Mouse (Mus musculus) kidney, postnatal 0 days (tissue): ENCODE data around the gene Nxpe4. TPM values are rescaled to one million over a fixed set of nuclear protein-coding genes. Genes with fewer than 3 reads are reported as not detected.

Experiments
- ATAC-seq: fragments of 200-750 bp; cut with Nextera tagmentation; replicated peaks from 2 replicates; pipeline ENCODE4 v1.8.0; 2017; ENCODE audit warnings: low read depth, moderate number of reproducible peaks, moderate TSS enrichment, moderate library complexity; ENCODE audit not compliant: low FRiP score
- DNase-seq: peaks from one replicate; pipeline ENCODE4 v3.0.0-alpha.2; 2016; ENCODE audit warnings: low spot score
- H3K27ac ChIP-seq: fragments of 300-500 bp; sonication (generic); 2 replicates; pipeline ENCODE4 v1.5.1; 2014; ENCODE audit warnings: mild to moderate bottlenecking
- H3K27me3 ChIP-seq: fragments of 300-500 bp; sonication (generic); 2 replicates; pipeline ENCODE4 v1.6.1; 2014; ENCODE audit warnings: low read length, mixed read lengths; ENCODE audit not compliant: insufficient read depth
- H3K36me3 ChIP-seq: fragments of 300-500 bp; sonication (generic); 2 replicates; pipeline ENCODE4 v1.6.1; 2014; ENCODE audit warnings: low read length, mixed read lengths; ENCODE audit not compliant: insufficient read depth
- H3K4me1 ChIP-seq: fragments of 300-500 bp; sonication (generic); replicated peaks from 2 replicates; pipeline ENCODE4 v1.6.1; 2014; ENCODE audit warnings: antibody characterized with exemption, low read length, mixed read lengths; ENCODE audit not compliant: insufficient read depth
- H3K4me2 ChIP-seq: fragments of 300-500 bp; sonication (generic); 2 replicates; pipeline ENCODE4 v1.6.1; 2014; ENCODE audit warnings: mild to moderate bottlenecking, low read length, moderate library complexity, mixed read lengths
- H3K4me3 ChIP-seq: fragments of 300-500 bp; sonication (generic); replicated peaks from 2 replicates; pipeline ENCODE4 v1.5.1; 2014; ENCODE audit warnings: low read depth, low read length
- H3K9ac ChIP-seq: fragments of 300-500 bp; sonication (generic); 2 replicates; pipeline ENCODE4 v1.6.1; 2014; ENCODE audit warnings: low read depth, low read length
- H3K9me3 ChIP-seq: fragments of 300-500 bp; sonication (generic); replicated peaks from 2 replicates; pipeline ENCODE4 v1.6.1; 2016; ENCODE audit warnings: low read length, inconsistent platforms, mixed read lengths
- CTCF ChIP-seq: IDR thresholded peaks from 2 replicates; pipeline ENCODE4 v1.5.1; 2016; ENCODE audit warnings: antibody characterized with exemption, low read depth, mild to moderate bottlenecking, moderate library complexity
- WGBS: fragments of 180-500 bp; shearing (Covaris S2); extraction: QIAGEN DNeasy Blood & Tissue Kit; methylation state at CpG from one replicate; pipeline ENCODE4 v1.1.7; 2014; 5-methylcytosine and 5-hydroxymethylcytosine counted together
- polyA plus RNA-seq: library from polyadenylated mRNA; unstranded; fragments of >200 nt; fragmentation: Nextera tagmentation; extraction: Ambion mirVana; gene quantifications from 2 replicates; pipeline ENCODE4 v1.2.1, GENCODE M21; 2015

Gene Nxpe4
- polyA plus RNA-seq, 1 experiment from 2014 or later: 8.9 TPM

- DNase-seq: peak; percentile 15
- H3K9ac ChIP-seq: no peak overlapping the region
- H3K27ac ChIP-seq: no peak overlapping the region
- H3K4me1 ChIP-seq: no peaks in the 10 kb centered on the region
- no peak for ATAC-seq
- H3K4me2 ChIP-seq: no peak overlapping the region
- no peaks in the 10 kb centered on the region for H3K36me3 ChIP-seq
- H3K27me3 ChIP-seq: no peaks in the 10 kb centered on the region
- 59% methylated on average over 10 of the region's 10 CpGs for WGBS
- no peak for TF ChIP-seq CTCF
- H3K9me3 ChIP-seq: no peaks in the 10 kb centered on the region
- H3K4me3 ChIP-seq: no peak overlapping the region
Observed at GRCm38 (mm10) chr9:48340708-48341380, 179.0 kb downstream of the Nxpe4 start.

- no peak overlapping the region for H3K9ac ChIP-seq
- TF ChIP-seq CTCF: no peak
- no peak overlapping the region for H3K4me2 ChIP-seq
Observed at GRCm38 (mm10) chr9:48345456-48345855, 183.6 kb downstream of the Nxpe4 start.

DNA sequence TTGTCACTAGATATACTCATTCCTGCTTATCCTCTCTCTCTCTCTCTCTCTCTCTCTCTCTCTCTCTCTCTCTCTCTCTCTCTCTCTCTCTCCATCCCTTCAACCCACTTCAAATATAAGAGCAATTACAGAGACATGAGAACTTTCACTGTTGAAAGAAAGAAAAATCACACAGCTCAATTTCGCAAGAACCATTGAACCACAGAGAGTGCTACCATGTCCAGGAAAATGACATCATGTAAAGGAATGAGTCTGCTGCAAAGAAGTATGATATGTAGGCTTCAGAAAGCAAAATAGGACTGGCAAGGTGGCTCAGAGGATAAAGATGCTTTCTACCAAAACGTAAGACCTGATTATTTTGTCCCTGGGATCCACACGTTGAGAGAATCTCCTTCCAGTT, 184.0 kb downstream of the Nxpe4 start:
- no peaks in the 10 kb centered on the region for H3K4me1 ChIP-seq
- H3K36me3 ChIP-seq: no peaks in the 10 kb centered on the region
- H3K9ac ChIP-seq: no peak overlapping the region
- no peak overlapping the region for H3K4me2 ChIP-seq
- no peaks in the 10 kb centered on the region for H3K9me3 ChIP-seq
- H3K4me3 ChIP-seq: no peak overlapping the region
- ATAC-seq (no peak), DNase-seq (no peak)
- H3K27ac ChIP-seq: no peak overlapping the region
- H3K27me3 ChIP-seq: no peaks in the 10 kb centered on the region
- TF ChIP-seq CTCF: no peak
- 94% methylated on average over 3 of the region's 3 CpGs for WGBS

More at GRCm38 (mm10) chr9:48345456-48345855, 183.6 kb downstream of the Nxpe4 start:
- H3K27ac ChIP-seq: no peak overlapping the region
- H3K4me3 ChIP-seq: no peak overlapping the region
- no peaks in the 10 kb centered on the region for H3K4me1 ChIP-seq
- no peak for ATAC-seq
- DNase-seq: no peak
- WGBS: 76% methylated on average over 9 of the region's 9 CpGs
- no peaks in the 10 kb centered on the region for H3K36me3 ChIP-seq
- no peaks in the 10 kb centered on the region for H3K27me3 ChIP-seq
- H3K9me3 ChIP-seq: no peaks in the 10 kb centered on the region

- 44% methylated on average over 2 of the region's 2 CpGs for WGBS
- ATAC-seq (no peak), DNase-seq (peak; percentile 56)
Observed at GRCm38 (mm10) chr9:48353148-48353698, 191.4 kb downstream of the Nxpe4 start, which contains the start of gene Nxpe2. Gene Nxpe2, minus strand, starts transcription at chr9:48353454.

DNA sequence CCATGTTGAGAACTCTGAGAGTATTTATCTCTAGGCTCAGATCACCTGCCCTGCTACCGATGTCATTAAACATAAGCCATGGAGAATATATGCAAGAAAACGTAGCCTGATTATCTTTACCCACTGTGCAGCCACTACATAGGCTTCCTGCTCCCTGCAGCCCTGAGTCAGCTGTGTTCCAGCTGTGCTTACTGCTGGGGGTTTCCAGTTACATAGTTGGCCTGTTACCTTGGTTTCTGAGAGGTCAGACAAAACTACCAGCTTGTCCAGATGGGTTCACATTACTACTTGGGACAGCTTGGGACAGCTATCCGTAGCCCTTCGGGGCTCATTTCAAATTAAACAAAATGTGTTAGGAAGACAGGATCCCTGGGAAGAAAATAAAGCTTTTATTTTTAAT, 192.3 kb downstream of the Nxpe4 start:
- TF ChIP-seq CTCF: no peak
- peak overlapping the region; percentile 76; the same call in 1 of the 2 replicates for H3K27ac ChIP-seq
- no peak overlapping the region for H3K4me3 ChIP-seq
- 56% methylated on average over 4 of the region's 4 CpGs for WGBS
- H3K9ac ChIP-seq: no peak overlapping the region
- no peak for ATAC-seq
- no peaks in the 10 kb centered on the region for H3K36me3 ChIP-seq
- DNase-seq: peak; percentile 37
- H3K4me1 ChIP-seq: no peaks in the 10 kb centered on the region
- no peak overlapping the region for H3K4me2 ChIP-seq
- H3K9me3 ChIP-seq: no peaks in the 10 kb centered on the region
- no peaks in the 10 kb centered on the region for H3K27me3 ChIP-seq

More at GRCm38 (mm10) chr9:48353148-48353698, 191.4 kb downstream of the Nxpe4 start, which contains the start of gene Nxpe2:
- Histone ChIP-seq H3K4me2 (no peak within 1 kb of the TSS), H3K4me3 (no peak within 1 kb of the TSS), H3K27me3 (no peaks in the 10 kb centered on the region), H3K9ac (no peak within 1 kb of the TSS), H3K36me3 (no peaks in the 10 kb centered on the region), H3K9me3 (no peaks in the 10 kb centered on the region), H3K27ac (peak within 1 kb of the TSS; percentile 76), H3K4me1 (no peaks in the 10 kb centered on the region)
- TF ChIP-seq CTCF: no peak

DNA sequence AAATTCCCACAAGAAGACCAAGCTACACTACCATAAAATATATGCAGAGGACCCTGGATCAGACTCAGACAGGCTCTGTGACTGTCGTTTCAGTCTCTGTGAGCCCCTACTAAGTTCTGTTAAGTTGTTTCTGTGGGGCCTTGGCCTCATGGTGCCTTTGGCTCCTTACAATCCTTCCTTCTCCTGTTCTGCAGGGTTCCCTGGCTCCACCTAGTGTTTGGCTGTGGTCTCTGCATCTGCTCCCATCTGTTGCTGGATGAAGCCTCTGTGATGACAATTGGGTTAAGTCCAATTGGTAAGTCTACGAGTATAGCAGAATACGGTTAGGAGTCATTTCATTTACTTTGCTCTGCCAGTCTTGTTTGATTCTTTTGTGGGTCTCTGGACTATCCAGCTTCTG, 193.0 kb downstream of the Nxpe4 start:
- no peaks in the 10 kb centered on the region for H3K9me3 ChIP-seq
- no peaks in the 10 kb centered on the region for H3K4me1 ChIP-seq
- H3K4me2 ChIP-seq: no peak overlapping the region
- no peaks in the 10 kb centered on the region for H3K27me3 ChIP-seq
- no peak overlapping the region for H3K27ac ChIP-seq
- TF ChIP-seq CTCF: peak; percentile 90
- no peaks in the 10 kb centered on the region for H3K36me3 ChIP-seq
- 39% methylated on average over 3 of the region's 3 CpGs for WGBS
- H3K9ac ChIP-seq: no peak overlapping the region
- no peak overlapping the region for H3K4me3 ChIP-seq
- DNase-seq (peak; percentile 87), ATAC-seq (no peak)
